Mouse (Mus musculus): Measurements from ENCODE around the gene Defb23. TPM values are rescaled to one million over a fixed set of nuclear protein-coding genes. Genes with fewer than 3 reads are reported as not detected.

Defb23 gene
- not detected in 2 replicates for polyA plus RNA-seq (2012; ENCODE audit: insufficient read depth, insufficient read length, missing spikeins)

GRCm38 (mm10) chr2:152464570-152465150, at the start of gene Defb23:
Defb23 (minus strand) TSS chr2:152464620.
- H3K4me3 ChIP-seq (ENCODE audit: insufficient read depth, low read depth, low read length): no peak within 1 kb of the TSS
- no peak within 1 kb of the TSS for H3K27ac ChIP-seq (replicated peaks; ENCODE audit: low read depth, low read length)
- no peaks in the 10 kb centered on the region for H3K4me1 ChIP-seq (ENCODE audit: control insufficient read depth, insufficient read depth, insufficient read length, low read length)

GRCm38 (mm10) chr2:152511592-152511991, 47.2 kb upstream of the Defb23 start, which contains the start of gene Defb26:
Defb26 (minus strand) TSS chr2:152511692.
- Histone ChIP-seq H3K4me1 (ENCODE audit: control insufficient read depth, insufficient read depth, insufficient read length, low read length) (no peaks in the 10 kb centered on the region), H3K27ac (replicated peaks; ENCODE audit: low read depth, low read length) (no peak within 1 kb of the TSS), H3K4me3 (ENCODE audit: insufficient read depth, low read depth, low read length) (no peak within 1 kb of the TSS)

GRCm38 (mm10) chr2:152503950-152504349, 39.5 kb upstream of the Defb23 start:
- Histone ChIP-seq H3K4me3 (ENCODE audit: insufficient read depth, low read depth, low read length) (no peak overlapping the region), H3K4me1 (ENCODE audit: control insufficient read depth, insufficient read depth, insufficient read length, low read length) (no peaks in the 10 kb centered on the region), H3K27ac (replicated peaks; ENCODE audit: low read depth, low read length) (no peak overlapping the region)

- Histone ChIP-seq H3K4me1 (ENCODE audit: control insufficient read depth, insufficient read depth, insufficient read length, low read length) (no peaks in the 10 kb centered on the region), H3K27ac (replicated peaks; ENCODE audit: low read depth, low read length) (no peak overlapping the region), H3K4me3 (ENCODE audit: insufficient read depth, low read depth, low read length) (no peak overlapping the region)
Observed at GRCm38 (mm10) chr2:152500863-152501229, 36.4 kb upstream of the Defb23 start.

GRCm38 (mm10) chr2:152500204-152500862, 35.9 kb upstream of the Defb23 start:
- Histone ChIP-seq H3K27ac (replicated peaks; ENCODE audit: low read depth, low read length) (no peak overlapping the region), H3K4me3 (ENCODE audit: insufficient read depth, low read depth, low read length) (no peak overlapping the region), H3K4me1 (ENCODE audit: control insufficient read depth, insufficient read depth, insufficient read length, low read length) (no peaks in the 10 kb centered on the region)

GRCm38 (mm10) chr2:152498020-152498419, 33.6 kb upstream of the Defb23 start:
- H3K27ac ChIP-seq (replicated peaks; ENCODE audit: low read depth, low read length): no peak overlapping the region

GRCm38 (mm10) chr2:152493151-152493550, 28.7 kb upstream of the Defb23 start:
- Histone ChIP-seq H3K27ac (replicated peaks; ENCODE audit: low read depth, low read length) (no peak overlapping the region), H3K4me1 (ENCODE audit: control insufficient read depth, insufficient read depth, insufficient read length, low read length) (no peaks in the 10 kb centered on the region)

More at GRCm38 (mm10) chr2:152498020-152498419, 33.6 kb upstream of the Defb23 start:
- no peaks in the 10 kb centered on the region for H3K4me1 ChIP-seq (ENCODE audit: control insufficient read depth, insufficient read depth, insufficient read length, low read length)
- H3K4me3 ChIP-seq (ENCODE audit: insufficient read depth, low read depth, low read length): no peak overlapping the region

GRCm38 (mm10) chr2:152490038-152490437, 25.6 kb upstream of the Defb23 start, which contains the start of gene Defb22:
Defb22 (minus strand) TSS chr2:152490138.
- no peak within 1 kb of the TSS for H3K27ac ChIP-seq (replicated peaks; ENCODE audit: low read depth, low read length)
- H3K4me1 ChIP-seq (ENCODE audit: control insufficient read depth, insufficient read depth, insufficient read length, low read length): no peaks in the 10 kb centered on the region
- H3K4me3 ChIP-seq (ENCODE audit: insufficient read depth, low read depth, low read length): no peak within 1 kb of the TSS

More at GRCm38 (mm10) chr2:152493151-152493550, 28.7 kb upstream of the Defb23 start:
- H3K4me3 ChIP-seq (ENCODE audit: insufficient read depth, low read depth, low read length): no peak overlapping the region

- Histone ChIP-seq H3K27ac (replicated peaks; ENCODE audit: low read depth, low read length) (no peak overlapping the region), H3K4me1 (ENCODE audit: control insufficient read depth, insufficient read depth, insufficient read length, low read length) (no peaks in the 10 kb centered on the region), H3K4me3 (ENCODE audit: insufficient read depth, low read depth, low read length) (no peak overlapping the region)
Observed at GRCm38 (mm10) chr2:152487024-152487423, 22.6 kb upstream of the Defb23 start.

- Histone ChIP-seq H3K27ac (replicated peaks; ENCODE audit: low read depth, low read length) (no peak overlapping the region), H3K4me1 (ENCODE audit: control insufficient read depth, insufficient read depth, insufficient read length, low read length) (no peaks in the 10 kb centered on the region), H3K4me3 (ENCODE audit: insufficient read depth, low read depth, low read length) (no peak overlapping the region)
Observed at GRCm38 (mm10) chr2:152481726-152482125, 17.3 kb upstream of the Defb23 start.

- Histone ChIP-seq H3K27ac (replicated peaks; ENCODE audit: low read depth, low read length) (no peak overlapping the region), H3K4me1 (ENCODE audit: control insufficient read depth, insufficient read depth, insufficient read length, low read length) (no peaks in the 10 kb centered on the region), H3K4me3 (ENCODE audit: insufficient read depth, low read depth, low read length) (no peak overlapping the region)
Observed at GRCm38 (mm10) chr2:152480881-152481280, 16.5 kb upstream of the Defb23 start.

- Histone ChIP-seq H3K4me1 (ENCODE audit: control insufficient read depth, insufficient read depth, insufficient read length, low read length) (no peaks in the 10 kb centered on the region), H3K27ac (replicated peaks; ENCODE audit: low read depth, low read length) (no peak within 1 kb of the TSS), H3K4me3 (ENCODE audit: insufficient read depth, low read depth, low read length) (no peak within 1 kb of the TSS)
Observed at GRCm38 (mm10) chr2:152476763-152477162, 12.3 kb upstream of the Defb23 start, which contains the start of gene Defb20. Defb20 (plus strand) TSS chr2:152477063.

GRCm38 (mm10) chr2:152472434-152472833, 8.0 kb upstream of the Defb23 start:
- Histone ChIP-seq H3K27ac (replicated peaks; ENCODE audit: low read depth, low read length) (no peak overlapping the region), H3K4me3 (ENCODE audit: insufficient read depth, low read depth, low read length) (no peak overlapping the region), H3K4me1 (ENCODE audit: control insufficient read depth, insufficient read depth, insufficient read length, low read length) (no peaks in the 10 kb centered on the region)

- no peaks in the 10 kb centered on the region for H3K4me1 ChIP-seq (ENCODE audit: control insufficient read depth, insufficient read depth, insufficient read length, low read length)
- no peak overlapping the region for H3K4me3 ChIP-seq (ENCODE audit: insufficient read depth, low read depth, low read length)
- no peak overlapping the region for H3K27ac ChIP-seq (replicated peaks; ENCODE audit: low read depth, low read length)
Observed at GRCm38 (mm10) chr2:152470973-152471372, 6.6 kb upstream of the Defb23 start.

- no peak overlapping the region for H3K27ac ChIP-seq (replicated peaks; ENCODE audit: low read depth, low read length)
- no peaks in the 10 kb centered on the region for H3K4me1 ChIP-seq (ENCODE audit: control insufficient read depth, insufficient read depth, insufficient read length, low read length)
- H3K4me3 ChIP-seq (ENCODE audit: insufficient read depth, low read depth, low read length): no peak overlapping the region
Observed at GRCm38 (mm10) chr2:152459241-152459640, 5.2 kb downstream of the Defb23 start.
